Mouse (Mus musculus): ENCODE data around the gene Eif5a.

DNA sequence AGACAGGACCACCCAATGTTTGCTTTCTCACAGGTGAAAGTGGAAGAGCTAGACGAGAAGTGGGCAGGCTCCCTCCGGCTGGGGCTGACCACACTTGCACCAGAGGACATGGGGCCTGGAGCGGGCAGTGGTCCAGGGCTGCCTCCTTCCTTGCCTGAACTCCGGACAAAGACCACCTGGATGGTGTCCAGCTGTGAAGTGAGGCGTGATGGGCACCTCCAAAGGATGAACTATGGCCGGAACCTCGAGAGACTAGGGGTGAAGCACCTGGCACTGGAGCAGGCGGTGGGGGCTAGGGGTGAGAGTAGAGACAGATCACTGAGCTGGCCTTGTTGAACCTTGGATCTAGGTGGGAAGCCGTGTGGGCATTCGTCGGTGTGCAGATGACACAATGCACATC, 13.1 kb downstream of the Eif5a start:
- TF ChIP-seq CTCF (IDR thresholded peaks at IDR 0.05; ENCODE audit: insufficient read depth, low read depth, low read length) (no peak), POLR2A (IDR thresholded peaks at IDR 0.05; ENCODE audit: insufficient read depth, low read depth, low read length) (no peak)

Measured in olfactory bulb, adult 2 months (tissue).